In genomic region chr10:22191035-22191434, GRCm38 (mm10) we compare ENCODE assay signal across 9 mouse cellular contexts. TPM values are rescaled to one million over a fixed set of nuclear protein-coding genes. Genes with fewer than 3 reads are reported as not detected.
A peak's percentile ranks its signal among the peaks of the same experiment; 100 is the strongest.
DNase-seq lines count a peak whose midpoint lies in the region; ATAC-seq lines count a peak whose summit lies in the region.
"Not testable (repeated sequence)": the region's sequence is repeated elsewhere in the genome, so short reads cannot be mapped to it uniquely, and the experiment has no call there.
"Had no signal": no experiment of that assay in that cellular context is flagged by ENCODE, and none has a peak within 500 bp of the region (broad histone marks: within the 10 kb centered on the region; RNA-seq: fewer than 3 reads in every experiment).

No protein-coding gene starts in this region.

- not testable (repeated sequence) for H3K4me1 ChIP-seq in forebrain, embryonic 10.5 days; heart, embryonic 10.5 days; hindbrain, embryonic 13.5 days (replicated peaks); kidney, embryonic 15.5 days; lung, embryonic 15.5 days; stomach, embryonic 16.5 days (ENCODE audit: control insufficient read depth, insufficient read depth, low read length)

- not testable (repeated sequence) for H3K36me3 ChIP-seq in forebrain, embryonic 10.5 days (replicated peaks); heart, embryonic 10.5 days; hindbrain, embryonic 13.5 days; kidney, embryonic 15.5 days; lung, embryonic 15.5 days; stomach, embryonic 16.5 days (ENCODE audit: control insufficient read depth, insufficient read depth, low read length)

- DNase-seq in embryo, embryonic 10 days (ENCODE audit: low spot score), result peak; percentile 41
- DNase-seq in forebrain, embryonic 10.5 days (ENCODE audit: extremely low spot score, low spot score), result peak; percentile 31
- DNase-seq in heart, embryonic 10.5 days (ENCODE audit: low spot score), result not testable (repeated sequence)
- peak; percentile 27 for DNase-seq in neural tube, embryonic 10.5 days (ENCODE audit: extremely low spot score, low spot score)

- peak overlapping the region; percentile 36 for H3K4me2 ChIP-seq in hindbrain, embryonic 13.5 days
- 0 out of 2 replicates have a peak overlapping the region, but pooled peaks have one; percentile 9 for H3K4me2 ChIP-seq in kidney, embryonic 15.5 days
- not testable (repeated sequence) for H3K4me2 ChIP-seq in lung, embryonic 15.5 days; stomach, embryonic 16.5 days (ENCODE audit: low read depth, low read length)

- H3K27ac ChIP-seq in forebrain, embryonic 10.5 days; heart, embryonic 10.5 days; hindbrain, embryonic 13.5 days; kidney, embryonic 15.5 days; lung, embryonic 15.5 days; stomach, embryonic 16.5 days (ENCODE audit: low read length): not testable (repeated sequence)

- not testable (repeated sequence) for H3K9me3 ChIP-seq in forebrain, embryonic 10.5 days; heart, embryonic 10.5 days; hindbrain, embryonic 13.5 days; kidney, embryonic 15.5 days (replicated peaks); lung, embryonic 15.5 days; stomach, embryonic 16.5 days (replicated peaks; ENCODE audit: control insufficient read depth, low read length)

- H3K4me3 ChIP-seq in forebrain, embryonic 10.5 days, result peak overlapping the region; percentile 22; the same call in 1 of the 2 replicates
- H3K4me3 ChIP-seq in heart, embryonic 10.5 days, result 0 out of 2 replicates have a peak overlapping the region, but pooled peaks have one; percentile 18
- 0 out of 2 replicates have a peak overlapping the region, but pooled peaks have one; percentile 8 for H3K4me3 ChIP-seq in hindbrain, embryonic 13.5 days
- not testable (repeated sequence) for H3K4me3 ChIP-seq in kidney, embryonic 15.5 days (replicated peaks); lung, embryonic 15.5 days; stomach, embryonic 16.5 days (replicated peaks; ENCODE audit: low read length)

- peak; percentile 76 for ATAC-seq in hindbrain, embryonic 13.5 days (ENCODE audit: low FRiP score)
- ATAC-seq in kidney, embryonic 15.5 days (replicated peaks; ENCODE audit: low FRiP score), result peak; percentile 75
- ATAC-seq in lung, embryonic 15.5 days (ENCODE audit: borderline replicate concordance, extremely low read depth, low FRiP score, low TSS enrichment), result 0 out of 2 replicates have a peak, but pooled peaks have one; percentile 31
- peak; percentile 25; the same call in 1 of the 2 replicates for ATAC-seq in stomach, embryonic 16.5 days (ENCODE audit: insufficient read depth, low FRiP score)

- H3K9ac ChIP-seq in hindbrain, embryonic 13.5 days; kidney, embryonic 15.5 days; lung, embryonic 15.5 days; stomach, embryonic 16.5 days (ENCODE audit: low read length): not testable (repeated sequence)

- H3K27me3 ChIP-seq in forebrain, embryonic 10.5 days (ENCODE audit: poor library complexity, severe bottlenecking); heart, embryonic 10.5 days (ENCODE audit: insufficient read depth, poor library complexity, severe bottlenecking); hindbrain, embryonic 13.5 days; kidney, embryonic 15.5 days; lung, embryonic 15.5 days; stomach, embryonic 16.5 days (ENCODE audit: control insufficient read depth, insufficient read depth, low read length): not testable (repeated sequence)

- 1% methylated on average over 10 of the region's 10 CpGs for WGBS in forebrain, embryonic 10.5 days
- 2% methylated on average over 8 of the region's 10 CpGs for WGBS in heart, embryonic 10.5 days
- WGBS in hindbrain, embryonic 13.5 days, result 2% methylated on average over 8 of the region's 10 CpGs
- 3% methylated on average over 10 of the region's 10 CpGs for WGBS in kidney, embryonic 15.5 days
- 5% methylated on average over 6 of the region's 10 CpGs for WGBS in lung, embryonic 15.5 days
- WGBS in stomach, embryonic 16.5 days, result 6% methylated on average over 6 of the region's 10 CpGs

RNA-seq across cellular contexts. Expression of gene H60b, which starts 32.6 kb away (rescaled TPM):
- 0.26 and 0.74 TPM in 2 replicates for polyA plus RNA-seq in forebrain, embryonic 10.5 days (2016; fragmentation: Nextera tagmentation; extraction: Ambion mirVana)
- polyA plus RNA-seq in heart, embryonic 10.5 days (2016; fragmentation: Nextera tagmentation; extraction: Ambion mirVana), result 0.35 and 1.4 TPM in 2 replicates
- 0.61 and 1.0 TPM in 2 replicates for polyA plus RNA-seq in hindbrain, embryonic 13.5 days (2015; fragmentation: Nextera tagmentation; extraction: Ambion mirVana)
- polyA plus RNA-seq in kidney, embryonic 15.5 days (2015; fragmentation: Nextera tagmentation; extraction: Ambion mirVana), result 1.1 and 1.2 TPM in 2 replicates
- polyA plus RNA-seq in lung, embryonic 15.5 days (2015; fragmentation: Nextera tagmentation; extraction: Ambion mirVana), result 0.89 and 1.3 TPM in 2 replicates
- 0.49 and 0.91 TPM in 2 replicates for polyA plus RNA-seq in stomach, embryonic 16.5 days (2015; fragmentation: Nextera tagmentation; extraction: Ambion mirVana)

RNA-seq across cellular contexts. Expression of gene Raet1e, which starts 32.7 kb away (rescaled TPM):
- 9.4 and 9.9 TPM in 2 replicates for polyA plus RNA-seq in forebrain, embryonic 10.5 days (2016; fragmentation: Nextera tagmentation; extraction: Ambion mirVana)
- polyA plus RNA-seq in heart, embryonic 10.5 days (2016; fragmentation: Nextera tagmentation; extraction: Ambion mirVana), result 9.6 and 12.1 TPM in 2 replicates
- polyA plus RNA-seq in hindbrain, embryonic 13.5 days (2015; fragmentation: Nextera tagmentation; extraction: Ambion mirVana), result 1.9 and 2.4 TPM in 2 replicates
- polyA plus RNA-seq in kidney, embryonic 15.5 days (2015; fragmentation: Nextera tagmentation; extraction: Ambion mirVana), result 11.7 and 12.7 TPM in 2 replicates
- 8.0 and 10.7 TPM in 2 replicates for polyA plus RNA-seq in lung, embryonic 15.5 days (2015; fragmentation: Nextera tagmentation; extraction: Ambion mirVana)
- 7.9 and 8.7 TPM in 2 replicates for polyA plus RNA-seq in stomach, embryonic 16.5 days (2015; fragmentation: Nextera tagmentation; extraction: Ambion mirVana)
- polyA plus RNA-seq: frontal cortex, adult 2 months had no signal

RNA-seq across cellular contexts. Expression of gene E030030I06Rik, which starts 42.0 kb away (rescaled TPM):
- 19.7 and 21.0 TPM in 2 replicates for polyA plus RNA-seq in forebrain, embryonic 10.5 days (2016; fragmentation: Nextera tagmentation; extraction: Ambion mirVana)
- 18.6 and 22.0 TPM in 2 replicates for polyA plus RNA-seq in heart, embryonic 10.5 days (2016; fragmentation: Nextera tagmentation; extraction: Ambion mirVana)
- polyA plus RNA-seq in hindbrain, embryonic 13.5 days (2015; fragmentation: Nextera tagmentation; extraction: Ambion mirVana), result 4.2 and 8.0 TPM in 2 replicates
- 21.6 and 29.6 TPM in 2 replicates for polyA plus RNA-seq in kidney, embryonic 15.5 days (2015; fragmentation: Nextera tagmentation; extraction: Ambion mirVana)
- 18.5 and 23.1 TPM in 2 replicates for polyA plus RNA-seq in lung, embryonic 15.5 days (2015; fragmentation: Nextera tagmentation; extraction: Ambion mirVana)
- polyA plus RNA-seq in stomach, embryonic 16.5 days (2015; fragmentation: Nextera tagmentation; extraction: Ambion mirVana), result 18.7 and 18.9 TPM in 2 replicates

Comparison
In these comparisons a context has a peak if more than half of its experiments do, and no peak if none do; other contexts are left out.
1. ATAC-seq: peak in every context shown above with its lines; median percentile 76 in hindbrain, embryonic 13.5 days; 75 in kidney, embryonic 15.5 days; 31 in lung, embryonic 15.5 days; 25 in stomach, embryonic 16.5 days.